Mouse (Mus musculus) CH12.LX (cell line): ENCODE measurements around the gene Gm10260. TPM values are rescaled to one million over a fixed set of nuclear protein-coding genes. Genes with fewer than 3 reads are reported as not detected.

Source experiments
- DNase-seq: peaks from one replicate; pipeline ENCODE4 v3.0.0-alpha.2; 2013; ENCODE audit errors: extremely low read depth
- H3K27ac ChIP-seq: 2 replicates; pipeline ENCODE4 v1.5.1; 2012; ENCODE audit warnings: low read depth, mild to moderate bottlenecking, control low read depth, moderate library complexity; ENCODE audit not compliant: insufficient read depth
- H3K27me3 ChIP-seq: replicated peaks from 2 replicates; pipeline ENCODE3; 2012; ENCODE audit warnings: inconsistent platforms
- H3K36me3 ChIP-seq, 2 experiments: replicated peaks in 1 of 2; 2 replicates each; pipeline versions ENCODE3 to v1.6.1; 2012; ENCODE audit warnings: inconsistent platforms in 1 of 2, low read length in 1 of 2, mild to moderate bottlenecking in 1 of 2, mixed read lengths in 1 of 2, moderate library complexity in 1 of 2; ENCODE audit not compliant: control insufficient read depth in 1 of 2, insufficient read depth in 1 of 2
- H3K4me1 ChIP-seq, 2 experiments: 2 replicates each; pipeline ENCODE4 v1.6.1; 2012; ENCODE audit warnings: inconsistent platforms in 1 of 2, moderate library complexity in 1 of 2; ENCODE audit not compliant: insufficient read depth in 2 of 2, control insufficient read depth in 1 of 2
- H3K4me2 ChIP-seq: 2 replicates; pipeline ENCODE4 v1.6.1; 2012; ENCODE audit warnings: low read depth, mild to moderate bottlenecking, control low read depth; ENCODE audit not compliant: poor library complexity, insufficient read depth, severe bottlenecking
- H3K4me3 ChIP-seq, 3 experiments: fragments of 150-350 bp in 1 of 3; sonication (generic) in 1 of 3; replicated peaks in 1 of 3; 2 replicates each; pipeline versions ENCODE3 to v1.5.1; 2011 to 2012; ENCODE audit warnings: low read depth in 2 of 3, low read length in 2 of 3, mild to moderate bottlenecking in 2 of 3, moderate library complexity in 2 of 3, control low read depth in 1 of 3, improper control_type of control experiment in 1 of 3, inconsistent platforms in 1 of 3, mixed read lengths in 1 of 3; ENCODE audit not compliant: poor library complexity in 1 of 3
- H3K79me2 ChIP-seq: replicated peaks from 2 replicates; pipeline ENCODE4 v1.6.1; 2012; ENCODE audit warnings: mild to moderate bottlenecking, moderate library complexity; ENCODE audit not compliant: control insufficient read depth, poor library complexity, insufficient read depth, severe bottlenecking; ENCODE audit errors: extremely low read depth
- H3K9ac ChIP-seq: 2 replicates; pipeline ENCODE4 v1.6.1; 2012; ENCODE audit warnings: low read depth, mild to moderate bottlenecking, control low read depth, moderate library complexity; ENCODE audit not compliant: insufficient read depth
- H3K9me3 ChIP-seq: replicated peaks from 2 replicates; pipeline ENCODE3; 2012; ENCODE audit warnings: low read length, inconsistent platforms, mixed read lengths
- BHLHE40 ChIP-seq: IDR thresholded peaks from 2 replicates; pipeline ENCODE4 v1.6.1; 2011; ENCODE audit warnings: mild to moderate bottlenecking, low read depth, low read length, improper control_type of control experiment
- CHD2 ChIP-seq: IDR thresholded peaks from 2 replicates; pipeline ENCODE4 v1.6.1; 2011; ENCODE audit warnings: low read length, improper control_type of control experiment
- CTCF ChIP-seq, 2 experiments: IDR thresholded peaks in 1 of 2; conservative IDR thresholded peaks in 1 of 2; 2 replicates each; pipeline ENCODE4 v1.5.1; 2011 to 2012; ENCODE audit warnings: low read depth in 2 of 2, low read length in 2 of 2, improper control_type of control experiment in 1 of 2, inconsistent platforms in 1 of 2, mild to moderate bottlenecking in 1 of 2, moderate library complexity in 1 of 2
- E2F4 ChIP-seq: IDR thresholded peaks from 2 replicates; pipeline ENCODE4 v1.6.1; 2011; ENCODE audit warnings: low read depth, low read length, improper control_type of control experiment; ENCODE audit not compliant: insufficient replicate concordance
- ELF1 ChIP-seq: IDR thresholded peaks from 2 replicates; pipeline ENCODE4 v1.6.1; 2014; ENCODE audit warnings: low read depth, mild to moderate bottlenecking, inconsistent platforms, low read length, improper control_type of control experiment
- EP300 ChIP-seq: IDR thresholded peaks from 2 replicates; pipeline ENCODE4 v1.6.1; 2011; ENCODE audit warnings: low read length, improper control_type of control experiment
- ETS1 ChIP-seq: conservative IDR thresholded peaks from 2 replicates; pipeline ENCODE4 v1.6.1; 2012; ENCODE audit warnings: low read depth, mild to moderate bottlenecking, inconsistent platforms, low read length, improper control_type of control experiment, moderate library complexity
- IRF4 ChIP-seq: IDR thresholded peaks from 2 replicates; pipeline ENCODE4 v1.6.1; 2014; ENCODE audit warnings: low read depth, mild to moderate bottlenecking, inconsistent platforms, low read length, improper control_type of control experiment
- JUND ChIP-seq: conservative IDR thresholded peaks from 2 replicates; pipeline ENCODE4 v1.6.1; 2011; ENCODE audit warnings: low read depth, low read length, improper control_type of control experiment
- MAX ChIP-seq: IDR thresholded peaks from 2 replicates; pipeline ENCODE4 v1.6.1; 2011; ENCODE audit warnings: low read length, improper control_type of control experiment
- MXI1 ChIP-seq: IDR thresholded peaks from 2 replicates; pipeline ENCODE4 v1.6.1; 2011; ENCODE audit warnings: mild to moderate bottlenecking, low read depth, low read length, improper control_type of control experiment
- NRF1 ChIP-seq: IDR thresholded peaks from 2 replicates; pipeline ENCODE4 v1.6.1; 2014; ENCODE audit warnings: low read depth, mild to moderate bottlenecking, inconsistent platforms, low read length, improper control_type of control experiment, moderate library complexity
- PAX5 ChIP-seq: IDR thresholded peaks from 2 replicates; pipeline ENCODE4 v1.6.1; 2012; ENCODE audit warnings: low read length, inconsistent platforms, mixed read lengths
- POLR2A ChIP-seq: IDR thresholded peaks from 2 replicates; pipeline ENCODE4 v1.6.1; 2011; ENCODE audit warnings: low read depth, mild to moderate bottlenecking, improper control_type of control experiment, low read length
- POLR2AphosphoS2 ChIP-seq: IDR thresholded peaks from 2 replicates; pipeline ENCODE4 v1.6.1; 2011; ENCODE audit warnings: low read depth, low read length, improper control_type of control experiment
- RAD21 ChIP-seq: IDR thresholded peaks from 2 replicates; pipeline ENCODE4 v1.6.1; 2011; ENCODE audit warnings: low read depth, mild to moderate bottlenecking, low read length, improper control_type of control experiment, moderate library complexity
- SIN3A ChIP-seq: IDR thresholded peaks from 2 replicates; pipeline ENCODE4 v1.6.1; 2012; ENCODE audit warnings: low read length, improper control_type of control experiment, inconsistent platforms
- TCF12 ChIP-seq: IDR thresholded peaks from 2 replicates; pipeline ENCODE4 v1.6.1; 2014; ENCODE audit warnings: low read depth, mild to moderate bottlenecking, inconsistent platforms, low read length, improper control_type of control experiment
- UBTF ChIP-seq: IDR thresholded peaks from 2 replicates; pipeline ENCODE4 v1.6.1; 2012; ENCODE audit warnings: low read depth, mild to moderate bottlenecking, inconsistent platforms, low read length, improper control_type of control experiment, moderate library complexity
- USF1 ChIP-seq: IDR thresholded peaks from 2 replicates; pipeline ENCODE4 v1.6.1; 2014; ENCODE audit warnings: low read depth, mild to moderate bottlenecking, inconsistent platforms, low read length, improper control_type of control experiment
- USF2 ChIP-seq: conservative IDR thresholded peaks from 2 replicates; pipeline ENCODE4 v1.6.1; 2011; ENCODE audit warnings: low read depth, low read length, improper control_type of control experiment
- ZC3H11A ChIP-seq: IDR thresholded peaks from 2 replicates; pipeline ENCODE4 v1.6.1; 2012; ENCODE audit warnings: low read depth, mild to moderate bottlenecking, inconsistent platforms, low read length, improper control_type of control experiment
- ZMIZ1 ChIP-seq: IDR thresholded peaks from 2 replicates; pipeline ENCODE4 v1.6.1; 2012; ENCODE audit warnings: low read depth, mild to moderate bottlenecking, inconsistent platforms, low read length, improper control_type of control experiment
- dilution Hi-C: fragments of 300-500 bp; cut with MboI; formaldehyde crosslinking; loops from 2 replicates; pipeline ENCODE4 v1.14.3; 2020; ENCODE audit warnings: low sequenced_read_pairs; ENCODE audit not compliant: extremely low pct_unique_long_range_greater_than_20kb, extremely low pct_ligation_motif_present
- in situ Hi-C: fragments of 300-500 bp; cut with MboI; formaldehyde crosslinking; loops from 3 replicates; pipeline ENCODE4 v1.14.3; 2019; ENCODE audit warnings: low sequenced_read_pairs, low pct_ligation_motif_present, low pct_unique_long_range_greater_than_20kb, mixed read lengths
- polyA plus RNA-seq: library from polyadenylated mRNA; unstranded; fragments of >175 nt; gene quantifications from 2 replicates; pipeline ENCODE4 v1.2.1, GENCODE M21; 2012; ENCODE audit warnings: low read depth; ENCODE audit not compliant: insufficient read length
- total RNA-seq, 2 experiments: library from RNA; depleted of rRNA; stranded (reverse); fragments of 300-350 nt in 1 of 2; fragments of >200 nt in 1 of 2; gene quantifications; 2 replicates each; pipeline ENCODE4 v1.2.3; 2012 to 2014

Gm10260 gene
- total and polyA plus RNA-seq, 3 experiments, result 1,620 to 5,622 (median 5,239) TPM

GRCm38 (mm10) chr13:97776702-97777101 is 16.3 kb upstream of the Gm10260 start:
- H3K4me3 ChIP-seq, result no peak overlapping the region
- DNase-seq, result no peak
- H3K36me3 ChIP-seq, result no peaks in the 10 kb centered on the region
- no peak for TF ChIP-seq PAX5
- no peak for TF ChIP-seq ELF1
- TF ChIP-seq CTCF (conservative IDR thresholded peaks at IDR 0.05 in 1 of 2, IDR thresholded peaks at IDR 0.05 in 1 of 2; ENCODE audit: low read depth in 2 of 2, low read length in 2 of 2), result no peak
- no peak for TF ChIP-seq JUND
- no peak for TF ChIP-seq TCF12
- TF ChIP-seq UBTF, result no peak
- TF ChIP-seq BHLHE40, result no peak
- TF ChIP-seq MXI1, result no peak
- TF ChIP-seq EP300, result no peak
- no peaks in the 10 kb centered on the region for H3K4me1 ChIP-seq
- H3K27ac ChIP-seq, result no peak overlapping the region
- no peaks in the 10 kb centered on the region for H3K79me2 ChIP-seq
- H3K9me3 ChIP-seq, result peaks cover 40% of the 10 kb centered on the region
- in situ Hi-C loops (no loop called here), dilution Hi-C loops (no loop called here)
- H3K27me3 ChIP-seq, result no peaks in the 10 kb centered on the region
- H3K4me2 ChIP-seq, result no peak overlapping the region
- H3K9ac ChIP-seq, result no peak overlapping the region

- dilution Hi-C loops, result no loop called here
- H3K27me3 ChIP-seq, result no peaks in the 10 kb centered on the region
- peaks cover 38% of the 10 kb centered on the region for H3K9me3 ChIP-seq
- DNase-seq, result no peak
- TF ChIP-seq IRF4 (no peak), POLR2AphosphoS2 (no peak), MXI1 (no peak), E2F4 (no peak), SIN3A (no peak), USF1 (no peak), CHD2 (no peak), CTCF (conservative IDR thresholded peaks at IDR 0.05 in 1 of 2, IDR thresholded peaks at IDR 0.05 in 1 of 2; ENCODE audit: low read depth in 2 of 2, low read length in 2 of 2) (no peak), EP300 (no peak), TCF12 (no peak), ZMIZ1 (no peak), ELF1 (no peak), MAX (no peak), PAX5 (no peak), ETS1 (no peak), ZC3H11A (no peak), RAD21 (no peak), USF2 (no peak), POLR2A (no peak), NRF1 (no peak)
- TF ChIP-seq, all 38 proteins: peak for 0
- Histone ChIP-seq H3K79me2 (no peaks in the 10 kb centered on the region), H3K27ac (no peak overlapping the region), H3K9ac (no peak overlapping the region), H3K4me3 (no peak overlapping the region), H3K36me3 (no peaks in the 10 kb centered on the region), H3K4me1 (no peaks in the 10 kb centered on the region), H3K4me2 (no peak overlapping the region)
- in situ Hi-C loops, result no loop called here
Measured at GRCm38 (mm10) chr13:97775907-97776306, 15.5 kb upstream of the Gm10260 start.
